Mouse (Mus musculus) lung, embryonic 14.5 days (tissue): Measurements from ENCODE around the gene Amer2. TPM values are rescaled to one million over a fixed set of nuclear protein-coding genes. Genes with fewer than 3 reads are reported as not detected.
"Not testable (repeated sequence)": the region's sequence is repeated elsewhere in the genome, so short reads cannot be mapped to it uniquely, and the experiment has no call there.

Experiments used
- ATAC-seq: fragments of 200-750 bp; cut with Nextera tagmentation; 2 replicates; pipeline ENCODE4 v1.8.0; 2017; ENCODE audit warnings: mild to moderate bottlenecking, moderate TSS enrichment, moderate library complexity; ENCODE audit not compliant: insufficient read depth
- DNase-seq: peaks from one replicate; pipeline ENCODE4 v3.0.0-alpha.2; 2015
- H3K27ac ChIP-seq: fragments of 300-500 bp; sonication (generic); 2 replicates; pipeline ENCODE4 v1.5.1; 2014; ENCODE audit warnings: low read depth, mild to moderate bottlenecking, moderate library complexity
- H3K27me3 ChIP-seq: fragments of 300-500 bp; sonication (generic); 2 replicates; pipeline ENCODE4 v1.6.1; 2014; ENCODE audit warnings: low read length, control low read depth; ENCODE audit not compliant: insufficient read depth
- H3K36me3 ChIP-seq: fragments of 300-500 bp; sonication (generic); 2 replicates; pipeline ENCODE4 v1.6.1; 2014; ENCODE audit warnings: control low read depth; ENCODE audit not compliant: insufficient read depth
- H3K4me1 ChIP-seq: fragments of 300-500 bp; sonication (generic); 2 replicates; pipeline ENCODE4 v1.6.1; 2014; ENCODE audit warnings: antibody characterized with exemption, control low read depth; ENCODE audit not compliant: insufficient read depth
- H3K4me2 ChIP-seq: fragments of 300-500 bp; sonication (generic); 2 replicates; pipeline ENCODE4 v1.6.1; 2014; ENCODE audit warnings: mild to moderate bottlenecking
- H3K4me3 ChIP-seq: fragments of 300-500 bp; sonication (generic); 2 replicates; pipeline ENCODE4 v1.5.1; 2014; ENCODE audit warnings: low read depth, low read length
- H3K9ac ChIP-seq: fragments of 300-500 bp; sonication (generic); 2 replicates; pipeline ENCODE4 v1.6.1; 2014
- H3K9me3 ChIP-seq: fragments of 300-500 bp; sonication (generic); 2 replicates; pipeline ENCODE4 v1.6.1; 2016; ENCODE audit warnings: low read depth, low read length, control low read depth
- CTCF ChIP-seq: IDR thresholded peaks from 2 replicates; pipeline ENCODE4 v1.5.1; 2016; ENCODE audit warnings: antibody characterized with exemption, low read depth
- WGBS: fragments of 180-500 bp; shearing (Covaris S2); extraction: QIAGEN DNeasy Blood & Tissue Kit; methylation state at CpG from one replicate; pipeline ENCODE4 v1.1.7; 2014; 5-methylcytosine and 5-hydroxymethylcytosine counted together
- polyA plus RNA-seq: library from polyadenylated mRNA; unstranded; fragments of >200 nt; fragmentation: Nextera tagmentation; extraction: Ambion mirVana; gene quantifications from 2 replicates; pipeline ENCODE4 v1.2.1, GENCODE M21; 2014

Gene Amer2
- polyA plus RNA-seq: 1.3 and 2.0 TPM in 2 replicates

GRCm38 (mm10) chr14:60372821-60373309, at the start of gene Amer2:
TSS of gene Amer2 (plus strand) at chr14:60373259.
- H3K27me3 ChIP-seq: peaks cover 7% of the 10 kb centered on the region; the same call in 1 of the 2 replicates
- H3K27ac ChIP-seq: no peak within 1 kb of the TSS
- 59% methylated on average over 1 of the region's 1 CpGs for WGBS
- TF ChIP-seq CTCF: no peak
- H3K4me2 ChIP-seq: no peak within 1 kb of the TSS
- H3K9ac ChIP-seq: no peak within 1 kb of the TSS
- H3K4me3 ChIP-seq: no peak within 1 kb of the TSS
- H3K4me1 ChIP-seq: no peaks in the 10 kb centered on the region
- no peak for ATAC-seq
- no peaks in the 10 kb centered on the region for H3K36me3 ChIP-seq
- no peaks in the 10 kb centered on the region for H3K9me3 ChIP-seq
- no peak for DNase-seq

DNA sequence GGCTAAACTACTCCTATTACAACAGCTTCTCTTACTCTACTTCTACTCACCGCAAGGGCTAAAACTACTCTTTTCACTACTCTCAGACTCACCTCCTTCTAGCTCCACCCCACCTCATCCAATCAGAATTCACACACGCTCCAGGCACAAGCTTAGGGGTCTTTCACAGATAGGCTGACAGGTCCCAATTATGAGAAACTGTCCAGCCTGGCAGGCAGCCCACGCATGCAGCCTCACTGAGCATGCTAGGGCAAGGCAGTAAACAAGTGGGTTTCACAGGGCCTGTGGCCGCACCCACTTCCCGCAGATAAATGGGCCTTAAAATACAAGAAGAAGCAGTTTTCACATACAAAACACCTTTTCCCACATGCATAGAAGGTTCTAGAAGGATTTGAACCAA, 33.1 kb upstream of the Amer2 start:
- not testable (repeated sequence) for H3K27ac ChIP-seq, H3K4me2 ChIP-seq, H3K9ac ChIP-seq, H3K36me3 ChIP-seq, H3K27me3 ChIP-seq, H3K4me1 ChIP-seq, H3K9me3 ChIP-seq, ATAC-seq, DNase-seq, H3K4me3 ChIP-seq
- WGBS: 72% methylated on average over 5 of the region's 5 CpGs

DNA sequence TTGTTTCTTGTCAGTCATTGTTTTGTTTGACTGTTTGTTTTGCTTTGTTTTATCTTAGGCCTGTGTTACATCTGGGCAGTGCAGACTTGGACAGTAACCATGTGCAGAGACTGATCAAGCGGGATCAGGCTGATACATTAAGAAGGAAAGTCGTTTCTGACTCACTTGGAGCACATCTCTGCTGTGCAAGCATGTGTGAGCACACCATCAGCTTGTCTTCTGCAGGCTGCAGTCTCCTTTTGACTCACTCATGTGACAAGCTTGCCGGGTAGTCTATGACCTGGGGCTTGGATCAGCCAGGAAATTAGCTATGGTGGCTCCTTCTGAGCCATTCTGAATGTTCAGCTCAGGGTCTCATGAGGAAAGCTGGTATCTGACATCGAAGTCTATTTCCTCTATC, 32.5 kb upstream of the Amer2 start:
- no peak overlapping the region for H3K4me3 ChIP-seq
- no peaks in the 10 kb centered on the region for H3K36me3 ChIP-seq
- WGBS: 76% methylated on average over 4 of the region's 4 CpGs
- no peak overlapping the region for H3K9ac ChIP-seq
- H3K9me3 ChIP-seq: no peaks in the 10 kb centered on the region
- no peaks in the 10 kb centered on the region for H3K4me1 ChIP-seq
- no peak for TF ChIP-seq CTCF
- DNase-seq (no peak), ATAC-seq (no peak)
- no peak overlapping the region for H3K27ac ChIP-seq
- no peaks in the 10 kb centered on the region for H3K27me3 ChIP-seq
- H3K4me2 ChIP-seq: no peak overlapping the region

DNA sequence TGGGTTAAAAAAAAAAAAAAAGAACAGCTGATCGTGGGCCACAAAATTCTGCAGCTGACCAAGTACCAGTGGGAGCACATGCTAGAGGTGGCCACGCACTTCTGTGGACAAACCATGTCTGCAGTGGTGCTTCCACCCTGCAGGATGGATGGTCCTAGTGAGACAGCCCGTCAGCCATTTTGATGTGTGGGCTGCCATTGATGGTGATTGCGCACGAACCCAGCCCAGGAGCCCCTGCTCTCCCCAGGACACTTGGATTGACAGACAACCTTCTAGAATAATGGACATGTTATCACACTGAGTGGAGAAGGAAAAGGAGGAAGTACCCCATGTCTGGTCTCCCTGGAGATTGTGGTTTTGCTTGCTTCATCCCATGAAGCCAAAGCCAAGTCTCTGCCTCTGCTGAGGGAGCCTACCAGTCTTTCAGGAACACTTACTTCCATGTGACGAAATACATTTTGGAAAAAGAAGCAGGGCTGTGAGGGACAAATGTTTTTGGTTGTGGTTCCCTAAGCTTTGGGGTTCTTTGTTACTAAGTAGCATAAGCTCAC, 27.7 kb upstream of the Amer2 start:
- no peaks in the 10 kb centered on the region for H3K27me3 ChIP-seq
- H3K9me3 ChIP-seq: no peaks in the 10 kb centered on the region
- ATAC-seq (no peak), DNase-seq (no peak)
- H3K4me1 ChIP-seq: no peaks in the 10 kb centered on the region
- WGBS: 87% methylated on average over 6 of the region's 6 CpGs
- H3K36me3 ChIP-seq: no peaks in the 10 kb centered on the region
- no peak overlapping the region for H3K4me3 ChIP-seq
- TF ChIP-seq CTCF: no peak
- H3K9ac ChIP-seq: no peak overlapping the region
- H3K4me2 ChIP-seq: no peak overlapping the region
- no peak overlapping the region for H3K27ac ChIP-seq

DNA sequence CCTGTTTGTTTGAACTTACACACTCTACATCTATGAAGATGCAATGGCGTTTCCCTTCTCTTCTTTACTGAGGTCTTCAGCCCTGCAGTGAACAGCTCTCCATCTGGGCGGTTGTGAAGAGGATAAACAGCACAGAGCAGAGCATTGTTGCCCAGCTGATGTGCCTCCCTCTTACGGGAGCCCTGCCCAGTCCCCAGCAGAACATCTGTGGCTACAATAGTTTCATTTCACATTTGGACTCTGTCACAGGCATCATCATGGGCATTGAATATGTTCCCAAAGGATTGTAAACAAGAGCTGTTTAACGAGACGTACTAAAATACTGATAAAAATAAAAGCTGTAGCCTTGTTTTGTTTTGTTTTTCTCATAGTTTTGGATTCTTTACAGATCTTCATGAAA, 14.7 kb upstream of the Amer2 start:
- WGBS: 82% methylated on average over 5 of the region's 5 CpGs
- ATAC-seq: no peak
- TF ChIP-seq CTCF: no peak

GRCm38 (mm10) chr14:60361380-60362212, 11.5 kb upstream of the Amer2 start:
- no peak for DNase-seq
- H3K9ac ChIP-seq: no peak overlapping the region
- H3K4me3 ChIP-seq: no peak overlapping the region
- H3K4me1 ChIP-seq: no peaks in the 10 kb centered on the region
- no peaks in the 10 kb centered on the region for H3K36me3 ChIP-seq
- TF ChIP-seq CTCF: no peak
- no peaks in the 10 kb centered on the region for H3K9me3 ChIP-seq
- no peak overlapping the region for H3K27ac ChIP-seq
- 70% methylated on average over 9 of the region's 9 CpGs for WGBS
- ATAC-seq: no peak
- H3K27me3 ChIP-seq: no peaks in the 10 kb centered on the region
- no peak overlapping the region for H3K4me2 ChIP-seq

More for the DNA sequence above, 14.7 kb upstream of the Amer2 start:
- H3K4me2 ChIP-seq: no peak overlapping the region
- no peak for DNase-seq
- H3K27me3 ChIP-seq: no peaks in the 10 kb centered on the region
- H3K4me1 ChIP-seq: no peaks in the 10 kb centered on the region
- H3K9me3 ChIP-seq: no peaks in the 10 kb centered on the region
- H3K36me3 ChIP-seq: no peaks in the 10 kb centered on the region
- H3K27ac ChIP-seq: no peak overlapping the region
- no peak overlapping the region for H3K9ac ChIP-seq
- H3K4me3 ChIP-seq: no peak overlapping the region

DNA sequence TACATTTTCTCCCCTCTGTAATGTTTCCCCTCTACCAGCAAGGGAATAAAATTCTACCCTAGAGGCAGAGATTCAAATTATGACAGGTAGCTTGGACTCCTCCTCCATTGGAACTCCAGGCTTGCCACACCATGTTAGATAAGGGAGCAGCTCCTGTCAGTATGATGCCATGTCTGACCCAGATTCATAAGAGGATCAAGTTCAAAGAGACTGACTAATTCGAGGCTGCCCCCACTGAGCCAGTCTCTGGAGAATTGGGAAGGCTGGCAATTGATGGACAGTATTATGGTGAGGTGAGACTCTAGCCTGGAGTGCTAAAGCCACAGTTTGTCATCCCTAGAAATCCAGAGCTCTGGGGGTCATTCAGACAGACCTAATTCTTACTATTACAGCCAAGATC, 6.3 kb upstream of the Amer2 start:
- Histone ChIP-seq H3K27ac (no peak overlapping the region), H3K4me2 (no peak overlapping the region), H3K9ac (no peak overlapping the region), H3K4me1 (no peaks in the 10 kb centered on the region), H3K9me3 (no peaks in the 10 kb centered on the region), H3K36me3 (no peaks in the 10 kb centered on the region), H3K4me3 (no peak overlapping the region), H3K27me3 (no peaks in the 10 kb centered on the region)
- 54% methylated on average over 1 of the region's 1 CpGs for WGBS
- ATAC-seq (no peak), DNase-seq (no peak)
- TF ChIP-seq CTCF: no peak
